Mouse (Mus musculus): ENCODE data around the gene Bach2.

Gene Bach2

DNA sequence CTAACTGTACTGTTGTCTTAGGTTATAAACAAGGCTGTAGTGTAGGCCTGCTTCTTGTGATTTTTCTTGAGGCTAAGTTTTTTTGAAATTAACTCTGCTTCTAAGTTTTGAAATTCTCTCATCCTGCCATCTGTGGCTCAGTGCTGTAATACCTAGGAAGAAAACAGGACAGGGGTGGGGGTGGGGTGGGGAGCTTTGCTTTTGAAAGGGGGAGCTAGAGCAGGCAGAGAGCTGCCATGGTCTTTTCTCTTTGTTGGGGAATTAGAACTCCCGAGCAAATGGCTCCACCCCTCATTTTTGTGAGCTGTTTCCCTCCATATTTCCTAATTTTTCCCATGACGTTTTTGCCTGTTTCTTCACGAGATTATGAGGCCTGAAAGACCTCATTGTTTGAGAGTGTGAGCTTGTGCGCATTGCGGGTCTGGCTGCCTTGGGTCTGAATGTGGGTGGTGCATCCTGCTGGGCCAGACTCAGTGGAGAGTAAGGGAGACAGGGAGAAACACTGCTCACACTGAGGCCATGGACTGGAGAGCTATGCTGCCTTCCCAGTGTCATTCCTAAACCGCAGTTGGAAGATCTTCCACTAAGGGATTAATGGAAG, 58.6 kb downstream of the Bach2 start:
- no peak for DNase-seq (ENCODE audit: low spot score)

GRCm38 (mm10) chr4:32299221-32299620, 60.6 kb downstream of the Bach2 start:
- no peak for DNase-seq (ENCODE audit: low spot score)

GRCm38 (mm10) chr4:32299970-32300369, 61.4 kb downstream of the Bach2 start:
- no peak for DNase-seq (ENCODE audit: low spot score)

DNA sequence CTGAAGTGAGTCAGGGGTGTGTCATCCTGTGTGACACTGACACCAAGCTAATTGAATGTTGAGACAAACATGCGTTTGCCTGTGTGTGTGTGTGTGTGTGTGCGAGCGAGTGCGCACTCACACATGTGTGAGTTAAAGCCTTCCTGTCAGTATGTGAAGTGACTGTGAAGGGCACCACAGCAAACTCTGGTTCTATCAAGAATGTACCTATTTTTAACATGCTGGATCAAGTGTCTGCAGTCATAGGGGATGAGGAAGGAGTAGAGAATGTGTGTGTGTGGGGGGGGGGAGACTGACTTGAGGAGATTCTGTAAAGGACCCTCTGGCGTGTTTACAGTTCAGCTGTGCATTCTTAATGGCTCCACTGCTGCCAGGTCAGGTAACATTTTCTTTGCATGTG, 64.1 kb downstream of the Bach2 start:
- no peak for DNase-seq (ENCODE audit: low spot score)

DNA sequence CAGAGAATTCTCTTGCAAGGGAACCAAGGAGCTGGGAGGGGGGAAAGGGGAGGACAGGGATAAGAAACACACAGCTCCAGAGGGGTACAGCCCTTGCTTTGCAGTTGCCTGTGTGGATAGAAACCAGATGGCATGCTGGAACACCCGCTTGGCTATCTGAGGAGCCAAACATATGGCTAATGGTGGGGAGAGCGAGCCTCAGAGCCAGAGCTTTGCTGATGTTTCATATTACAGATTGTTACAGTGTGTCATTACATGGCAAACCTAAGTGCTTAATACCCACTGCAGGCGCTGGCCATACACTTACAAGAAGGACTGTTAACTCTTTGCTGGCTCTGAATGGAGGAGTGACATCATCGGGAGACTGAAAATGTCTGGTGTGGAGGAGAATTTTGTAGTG, 64.5 kb downstream of the Bach2 start:
- DNase-seq (ENCODE audit: low spot score) = peak; percentile 9

DNA sequence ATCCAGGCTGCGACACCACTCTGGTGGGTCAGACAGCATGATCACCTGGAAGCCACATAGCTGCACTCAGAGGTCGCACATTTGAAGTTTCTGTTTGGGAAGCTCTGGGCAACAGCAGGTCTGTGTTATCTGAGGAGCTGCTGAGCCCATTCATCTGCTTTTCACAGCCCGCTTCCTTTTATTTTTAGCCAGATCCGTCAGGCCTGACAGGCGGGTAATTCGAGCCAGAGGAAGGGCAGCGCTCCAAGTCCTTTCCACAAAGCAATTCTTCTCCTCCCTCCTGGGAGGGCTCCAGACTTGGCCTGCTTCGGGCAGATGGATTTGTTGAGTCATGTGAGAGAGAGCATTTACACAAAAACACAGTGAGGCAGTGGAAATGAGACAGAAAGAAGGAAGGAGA, 65.1 kb downstream of the Bach2 start:
- peak; percentile 79 for DNase-seq (ENCODE audit: low spot score)

DNA sequence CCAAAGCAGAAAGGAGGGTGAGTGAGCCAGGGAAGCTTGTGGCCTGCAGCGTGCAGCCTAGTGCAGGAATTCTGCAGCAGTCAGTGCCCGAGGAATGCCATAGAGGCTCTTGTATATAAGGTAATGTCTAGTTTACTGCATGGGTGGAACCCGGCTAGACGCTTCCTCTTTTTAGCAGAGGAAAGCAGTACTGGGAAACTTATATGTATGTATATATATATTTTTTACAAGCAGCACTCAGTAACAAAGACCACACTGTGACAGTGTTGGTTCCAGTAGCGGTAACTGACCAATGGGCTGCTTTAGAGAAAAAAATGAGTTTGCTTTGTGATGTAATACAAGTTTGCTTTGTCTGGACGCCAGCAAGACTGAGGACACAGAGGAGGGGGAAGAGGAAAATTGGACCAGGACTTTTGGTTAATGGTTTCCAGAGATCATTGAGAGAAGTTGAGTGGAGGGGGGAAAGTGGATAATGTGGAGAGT, 65.7 kb downstream of the Bach2 start:
- no peak for DNase-seq (ENCODE audit: low spot score)

DNA sequence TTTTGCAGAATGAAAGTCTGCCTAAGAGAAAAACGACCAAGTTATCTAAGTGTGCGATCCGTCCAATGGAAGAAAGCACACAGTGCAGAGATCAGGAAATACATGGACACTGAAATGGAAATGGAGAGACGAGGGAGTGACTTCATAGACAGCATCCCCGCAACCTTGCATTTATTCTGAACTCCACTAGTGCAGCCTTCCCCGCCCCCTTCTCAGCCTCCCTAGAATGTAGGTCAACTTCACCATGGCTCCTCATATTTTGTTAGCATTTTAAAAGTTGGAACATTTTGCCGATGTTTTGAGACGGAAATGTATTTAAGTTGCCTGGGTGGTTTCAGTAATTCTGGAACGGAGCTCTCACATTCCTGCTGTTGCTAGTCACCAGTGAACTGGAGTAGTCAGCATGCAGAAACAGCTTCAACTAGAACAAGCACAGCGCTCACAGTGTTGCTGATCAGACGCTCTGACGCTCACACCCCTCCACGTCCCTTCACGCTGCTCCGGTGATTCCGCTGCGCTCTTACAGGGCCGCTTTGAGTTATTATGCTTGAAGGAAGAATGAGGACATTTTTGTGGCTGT, 66.5 kb downstream of the Bach2 start:
- no peak for DNase-seq (ENCODE audit: low spot score)

- no peak for DNase-seq (ENCODE audit: low spot score)
Observed at GRCm38 (mm10) chr4:32305683-32306082, 67.1 kb downstream of the Bach2 start.

- no peak for DNase-seq (ENCODE audit: low spot score)
Observed at GRCm38 (mm10) chr4:32306169-32306792, 67.7 kb downstream of the Bach2 start.

GRCm38 (mm10) chr4:32307215-32307614, 68.6 kb downstream of the Bach2 start:
- DNase-seq (ENCODE audit: low spot score) = no peak

DNA sequence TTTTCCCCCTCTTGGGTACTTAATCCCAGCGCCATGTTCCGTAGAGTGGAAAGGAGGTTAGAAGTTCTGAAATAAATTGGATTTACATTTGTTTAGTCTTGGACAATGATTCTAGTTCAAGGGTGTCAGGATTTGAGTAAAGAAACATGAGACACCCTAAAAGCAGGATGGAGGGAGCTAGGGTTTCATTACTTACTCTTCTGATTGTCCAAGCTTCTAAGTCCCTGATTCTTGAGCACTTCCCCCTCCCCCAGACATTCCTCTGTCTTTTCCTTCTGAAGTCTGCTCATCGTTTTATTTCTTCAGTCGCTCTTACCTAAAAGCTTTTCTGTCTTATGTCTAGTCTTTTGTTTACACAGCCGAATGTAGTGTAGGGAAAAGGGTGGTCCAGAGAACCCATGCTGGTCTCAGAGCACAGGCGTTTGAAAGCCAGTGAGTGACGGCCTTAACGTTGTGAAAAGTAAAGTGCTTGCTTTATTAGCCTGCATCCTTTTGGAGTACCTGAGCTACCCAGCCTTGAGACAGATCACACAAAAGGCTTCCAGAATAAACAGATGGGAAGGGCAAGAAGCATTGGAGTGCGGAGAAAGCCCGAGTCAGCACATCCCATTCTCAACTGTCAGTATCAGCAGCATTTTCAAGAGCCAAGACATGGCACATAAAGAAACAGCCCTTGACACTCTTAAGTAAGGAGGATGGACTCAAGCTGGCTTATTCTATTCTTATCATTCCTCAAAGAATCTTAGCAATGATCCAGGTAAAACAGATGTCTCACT, 73.8 kb downstream of the Bach2 start:
- DNase-seq (ENCODE audit: low spot score) = no peak

DNA sequence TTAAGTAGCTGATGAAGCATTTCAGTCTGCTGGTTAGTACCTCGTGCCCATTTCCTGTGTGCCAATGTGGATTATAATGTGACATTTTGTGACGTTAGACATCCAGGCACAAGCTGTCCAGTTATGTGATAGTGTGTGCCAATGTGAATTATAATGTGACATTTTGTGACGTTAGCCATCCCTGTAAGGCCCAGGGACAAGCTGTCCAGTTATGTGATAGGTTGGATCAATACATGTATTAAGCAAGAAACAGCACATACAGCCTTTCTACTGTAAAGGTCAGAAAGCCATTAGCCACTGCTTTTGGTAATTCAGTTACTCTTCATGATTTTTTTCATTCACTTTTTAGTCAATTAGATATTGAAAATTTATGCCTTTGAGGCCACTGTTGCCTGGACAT, 76.3 kb downstream of the Bach2 start:
- DNase-seq (ENCODE audit: low spot score) = no peak

DNA sequence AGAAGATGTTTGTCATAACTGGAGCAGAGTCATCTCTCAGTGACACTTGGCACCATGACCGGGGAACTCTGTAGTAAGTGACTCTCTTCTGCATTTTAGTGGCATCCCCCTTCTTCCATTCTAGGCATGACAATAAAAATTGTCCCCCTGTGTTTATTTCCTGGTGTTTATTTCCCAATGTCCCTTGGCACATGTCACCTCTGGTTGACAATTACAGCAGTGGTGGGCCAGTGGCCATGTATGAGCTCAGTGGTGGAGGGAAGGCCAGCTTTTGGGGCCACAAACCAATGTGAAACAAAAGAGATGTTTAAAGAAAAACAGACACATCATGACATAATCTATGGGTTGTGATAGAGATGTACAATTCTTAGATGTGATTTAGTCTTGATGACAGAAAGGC, 80.0 kb downstream of the Bach2 start:
- DNase-seq (ENCODE audit: low spot score) = no peak

DNA sequence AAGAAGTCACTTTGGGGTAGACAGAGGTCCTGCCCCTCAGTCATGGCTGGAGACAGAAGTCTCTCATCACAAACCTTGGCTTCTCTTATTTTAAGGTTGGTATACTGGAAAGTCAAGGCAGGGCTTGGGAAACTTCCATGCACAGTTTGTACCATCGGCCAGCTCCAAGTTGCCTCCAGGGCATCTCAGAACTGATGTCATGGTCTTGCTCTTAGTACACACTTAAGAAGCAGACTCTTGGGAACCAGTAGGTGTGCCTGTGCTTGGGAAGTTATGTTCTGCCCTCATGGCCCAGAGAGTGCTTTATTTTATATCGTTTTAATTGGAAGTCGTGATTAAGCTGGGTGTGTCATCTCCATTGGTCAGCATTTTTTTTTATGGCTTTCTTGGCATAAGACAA, 80.7 kb downstream of the Bach2 start:
- DNase-seq (ENCODE audit: low spot score) = no peak

- no peak for DNase-seq (ENCODE audit: low spot score)
Observed at GRCm38 (mm10) chr4:32320039-32320438, 81.4 kb downstream of the Bach2 start.

DNA sequence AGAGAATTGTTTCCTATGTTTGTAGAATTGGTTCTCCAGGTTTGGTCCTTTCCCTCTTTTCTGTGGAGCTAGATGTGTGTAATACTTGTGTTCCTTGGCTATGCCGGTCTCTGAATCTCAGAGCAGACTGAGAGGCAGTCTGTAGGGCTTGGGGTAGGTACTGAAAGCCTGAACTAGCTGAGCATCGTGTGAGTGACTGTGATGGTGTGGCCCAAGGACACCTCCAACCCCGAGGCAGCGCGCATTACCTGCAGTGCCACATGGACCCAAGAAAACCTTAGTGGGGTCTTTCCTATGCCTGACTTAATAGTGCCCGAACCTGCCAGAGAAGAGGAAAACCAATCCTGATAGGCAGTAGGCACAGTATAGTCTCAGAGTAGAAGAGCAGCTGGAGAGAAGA, 85.5 kb downstream of the Bach2 start:
- DNase-seq (ENCODE audit: low spot score) = no peak

DNA sequence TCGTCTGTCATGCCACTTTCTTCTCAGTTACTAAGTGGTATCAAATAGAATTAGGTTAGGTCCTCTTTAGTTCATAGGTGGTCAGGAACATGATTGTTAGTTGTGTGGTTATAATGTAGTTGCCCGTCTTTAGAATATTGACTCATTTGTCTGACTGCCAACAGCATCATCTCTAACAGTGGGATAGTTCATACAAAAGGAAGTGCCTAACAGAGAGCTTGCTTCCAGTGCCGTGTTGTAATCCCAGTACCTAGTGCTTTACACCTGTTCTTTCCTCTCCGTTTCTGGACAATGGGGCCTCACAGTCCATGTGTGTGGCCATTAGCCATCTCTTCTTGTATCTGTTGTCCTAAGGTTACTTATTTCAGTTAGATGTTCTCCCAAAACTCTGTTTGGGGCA, 86.4 kb downstream of the Bach2 start:
- DNase-seq (ENCODE audit: low spot score) = no peak

GRCm38 (mm10) chr4:32325596-32325995, 87.0 kb downstream of the Bach2 start:
- no peak for DNase-seq (ENCODE audit: low spot score)

DNA sequence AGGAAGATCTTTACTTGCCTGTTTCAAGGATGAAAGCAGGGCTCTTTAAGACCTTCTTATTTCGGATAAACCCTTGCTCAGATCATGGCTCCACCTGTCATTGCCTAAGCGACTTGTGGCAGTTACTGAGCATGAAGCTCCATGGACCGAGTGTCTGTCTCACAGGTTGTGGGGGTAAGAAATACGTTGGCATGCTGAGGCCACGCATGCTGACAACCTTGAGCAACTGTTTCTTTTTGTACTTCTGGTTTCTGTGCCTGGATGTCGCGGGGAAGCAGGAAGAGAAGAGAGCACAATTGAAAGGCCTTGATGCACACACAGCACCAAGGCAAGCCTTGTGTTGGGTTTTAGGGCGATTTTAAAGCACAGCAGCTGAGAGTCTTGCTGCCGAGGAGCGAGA, 87.7 kb downstream of the Bach2 start:
- no peak for DNase-seq (ENCODE audit: low spot score)

DNA sequence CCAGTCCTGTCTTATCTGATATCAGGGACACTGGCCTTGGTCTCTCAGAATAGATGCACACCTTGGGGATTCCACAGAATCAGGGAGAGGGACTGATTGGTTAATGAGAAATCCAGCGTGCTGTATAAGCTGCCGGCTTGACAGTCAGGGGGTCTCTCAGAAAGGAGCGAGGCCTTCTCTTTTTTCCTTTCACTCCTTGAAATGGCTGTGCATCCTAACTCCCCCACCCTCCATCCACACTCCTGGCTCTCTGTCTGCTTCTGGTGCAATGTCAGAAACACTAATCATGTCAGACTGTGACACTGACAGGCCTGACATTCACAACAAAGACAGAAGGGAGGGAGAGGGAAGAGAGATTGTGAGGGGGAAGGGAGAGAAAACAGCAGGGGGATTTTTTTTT, 88.3 kb downstream of the Bach2 start:
- no peak for DNase-seq (ENCODE audit: low spot score)

- DNase-seq (ENCODE audit: low spot score) = no peak
Observed at GRCm38 (mm10) chr4:32327626-32328025, 89.0 kb downstream of the Bach2 start.

- DNase-seq (ENCODE audit: low spot score) = no peak
Observed at GRCm38 (mm10) chr4:32328561-32328960, 90.0 kb downstream of the Bach2 start.
